Mouse (Mus musculus): Measurements from ENCODE around the gene Abhd17c. TPM values are rescaled to one million over a fixed set of nuclear protein-coding genes. Genes with fewer than 3 reads are reported as not detected.

The Abhd17c gene
- polyA plus RNA-seq, 1 experiment from 2014 or later = 36.4 TPM

DNA sequence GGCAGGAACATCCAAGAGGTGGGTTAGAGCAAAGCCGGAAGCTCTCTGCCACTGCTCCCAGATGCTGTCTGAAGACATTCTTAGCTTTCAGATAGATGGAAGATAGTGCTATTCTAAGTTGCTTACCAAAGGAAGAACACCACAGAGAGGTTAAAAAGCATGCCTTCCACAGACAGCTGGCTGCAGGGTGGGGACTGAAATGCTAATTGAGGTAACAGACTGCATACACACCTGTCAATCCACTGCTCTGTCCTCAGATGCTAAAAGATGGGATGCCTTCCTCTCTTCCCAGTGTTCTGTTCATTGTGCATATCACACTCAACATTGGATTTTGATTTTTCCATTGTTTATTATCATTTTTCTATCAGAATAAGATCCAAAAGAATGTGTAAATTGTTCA lies 53.6 kb downstream of the Abhd17c start:
- H3K4me2 ChIP-seq (ENCODE audit: low read depth, low read length) = no peak overlapping the region
- H3K27me3 ChIP-seq (ENCODE audit: insufficient read depth, low read length) = no peaks in the 10 kb centered on the region
- ATAC-seq (no peak), DNase-seq (no peak)
- no peak overlapping the region for H3K27ac ChIP-seq (ENCODE audit: low read depth)
- H3K4me1 ChIP-seq (ENCODE audit: insufficient read depth) = no peaks in the 10 kb centered on the region
- no peak for TF ChIP-seq CTCF (IDR thresholded peaks at IDR 0.05; ENCODE audit: low read depth)
- H3K36me3 ChIP-seq (replicated peaks; ENCODE audit: insufficient read depth, low read length) = no peaks in the 10 kb centered on the region
- H3K9me3 ChIP-seq (ENCODE audit: low read length) = no peaks in the 10 kb centered on the region
- 90% methylated on average over 1 of the region's 1 CpGs for WGBS (ENCODE audit: insufficient replicate concordance)
- H3K9ac ChIP-seq (replicated peaks) = no peak overlapping the region
- H3K4me3 ChIP-seq (ENCODE audit: low read depth, low read length) = no peak overlapping the region

DNA sequence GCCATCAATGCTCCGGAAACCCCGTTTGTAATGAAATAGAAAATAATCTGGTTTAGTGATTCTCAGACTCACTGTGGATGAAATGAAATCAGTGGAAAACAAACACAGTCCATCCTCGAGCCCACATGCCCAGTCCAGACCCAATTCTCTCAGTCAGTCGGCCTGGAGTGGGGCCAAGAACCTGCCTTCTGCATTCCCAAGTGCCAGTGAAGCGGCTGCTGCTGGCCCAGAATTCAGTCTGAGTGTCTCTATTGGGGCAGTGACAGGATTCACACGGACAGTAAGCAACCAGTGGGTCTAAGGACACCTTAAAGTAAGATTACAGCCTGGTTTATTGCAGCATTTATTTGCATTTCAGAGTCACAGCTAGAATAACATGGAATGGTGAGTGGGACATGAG lies 55.2 kb downstream of the Abhd17c start:
- Histone ChIP-seq H3K4me3 (ENCODE audit: low read depth, low read length) (no peak overlapping the region), H3K27me3 (ENCODE audit: insufficient read depth, low read length) (no peaks in the 10 kb centered on the region), H3K27ac (ENCODE audit: low read depth) (no peak overlapping the region), H3K9me3 (ENCODE audit: low read length) (no peaks in the 10 kb centered on the region), H3K4me2 (ENCODE audit: low read depth, low read length) (no peak overlapping the region), H3K36me3 (replicated peaks; ENCODE audit: insufficient read depth, low read length) (no peaks in the 10 kb centered on the region), H3K9ac (replicated peaks) (no peak overlapping the region), H3K4me1 (ENCODE audit: insufficient read depth) (no peaks in the 10 kb centered on the region)
- DNase-seq (no peak), ATAC-seq (no peak)
- WGBS (ENCODE audit: insufficient replicate concordance) = 60% methylated on average over 6 of the region's 6 CpGs
- no peak for TF ChIP-seq CTCF (IDR thresholded peaks at IDR 0.05; ENCODE audit: low read depth)
- TF ChIP-seq EP300 (IDR thresholded peaks at IDR 0.05; ENCODE audit: low read depth) = no peak

DNA sequence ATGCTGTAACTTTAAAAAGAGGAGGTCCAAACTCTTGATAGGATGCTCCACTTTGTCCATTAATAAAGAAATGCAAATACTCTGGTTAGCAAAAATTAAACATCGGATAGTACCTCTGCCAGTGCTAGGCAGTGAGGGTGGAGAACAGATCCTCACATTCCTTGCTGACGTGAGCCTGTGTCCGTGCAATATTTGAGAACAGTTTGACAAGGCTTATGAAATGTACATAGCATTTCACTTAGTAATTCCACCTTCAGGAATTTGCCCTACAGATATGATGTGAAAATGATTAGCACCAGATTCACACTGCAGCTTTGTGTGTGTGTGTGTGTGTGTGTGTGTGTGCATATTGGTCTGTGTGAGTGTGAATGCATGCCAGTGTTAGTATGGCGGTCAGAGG lies 60.9 kb downstream of the Abhd17c start:
- DNase-seq (no peak), ATAC-seq (no peak)
- no peak overlapping the region for H3K27ac ChIP-seq (ENCODE audit: low read depth)
- WGBS (ENCODE audit: insufficient replicate concordance) = 73% methylated on average over 4 of the region's 4 CpGs
- H3K9ac ChIP-seq (replicated peaks) = no peak overlapping the region
- H3K4me1 ChIP-seq (ENCODE audit: insufficient read depth) = no peaks in the 10 kb centered on the region
- H3K36me3 ChIP-seq (replicated peaks; ENCODE audit: insufficient read depth, low read length) = no peaks in the 10 kb centered on the region
- H3K4me3 ChIP-seq (ENCODE audit: low read depth, low read length) = no peak overlapping the region
- no peaks in the 10 kb centered on the region for H3K9me3 ChIP-seq (ENCODE audit: low read length)
- H3K4me2 ChIP-seq (ENCODE audit: low read depth, low read length) = no peak overlapping the region
- no peak for TF ChIP-seq CTCF (IDR thresholded peaks at IDR 0.05; ENCODE audit: low read depth)
- no peak for TF ChIP-seq EP300 (IDR thresholded peaks at IDR 0.05; ENCODE audit: low read depth)
- peaks cover 19% of the 10 kb centered on the region for H3K27me3 ChIP-seq (ENCODE audit: insufficient read depth, low read length)

DNA sequence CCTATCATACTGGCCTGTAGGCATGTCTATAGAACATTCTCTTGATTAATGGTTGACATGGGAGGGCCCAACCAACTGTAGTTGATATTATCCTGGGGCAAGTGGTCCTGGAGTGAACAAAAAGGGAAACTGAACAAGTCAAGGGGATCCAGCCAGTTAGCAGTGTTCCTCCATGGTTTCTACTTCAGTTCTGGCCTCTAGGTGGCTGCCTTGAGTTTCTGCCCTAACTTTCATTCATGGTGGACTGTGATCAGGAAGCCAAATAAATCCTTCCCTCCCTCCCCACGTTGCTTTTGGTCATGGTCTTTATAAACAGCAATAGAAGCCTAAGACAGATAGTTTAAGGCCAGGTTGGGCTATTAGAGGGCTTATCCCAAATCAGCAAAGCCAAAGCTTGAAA lies 61.9 kb downstream of the Abhd17c start:
- H3K4me3 ChIP-seq (ENCODE audit: low read depth, low read length) = no peak overlapping the region
- H3K36me3 ChIP-seq (replicated peaks; ENCODE audit: insufficient read depth, low read length) = no peaks in the 10 kb centered on the region
- H3K9ac ChIP-seq (replicated peaks) = no peak overlapping the region
- H3K4me1 ChIP-seq (ENCODE audit: insufficient read depth) = no peaks in the 10 kb centered on the region
- H3K27ac ChIP-seq (ENCODE audit: low read depth) = no peak overlapping the region
- DNase-seq (peak; percentile 31), ATAC-seq (no peak)
- TF ChIP-seq CTCF (IDR thresholded peaks at IDR 0.05; ENCODE audit: low read depth) = peak; percentile 73
- no peak for TF ChIP-seq EP300 (IDR thresholded peaks at IDR 0.05; ENCODE audit: low read depth)
- 3% methylated on average over 1 of the region's 1 CpGs for WGBS (ENCODE audit: insufficient replicate concordance)
- no peak overlapping the region for H3K4me2 ChIP-seq (ENCODE audit: low read depth, low read length)
- H3K9me3 ChIP-seq (ENCODE audit: low read length) = no peaks in the 10 kb centered on the region
- H3K27me3 ChIP-seq (ENCODE audit: insufficient read depth, low read length) = peaks cover 29% of the 10 kb centered on the region

DNA sequence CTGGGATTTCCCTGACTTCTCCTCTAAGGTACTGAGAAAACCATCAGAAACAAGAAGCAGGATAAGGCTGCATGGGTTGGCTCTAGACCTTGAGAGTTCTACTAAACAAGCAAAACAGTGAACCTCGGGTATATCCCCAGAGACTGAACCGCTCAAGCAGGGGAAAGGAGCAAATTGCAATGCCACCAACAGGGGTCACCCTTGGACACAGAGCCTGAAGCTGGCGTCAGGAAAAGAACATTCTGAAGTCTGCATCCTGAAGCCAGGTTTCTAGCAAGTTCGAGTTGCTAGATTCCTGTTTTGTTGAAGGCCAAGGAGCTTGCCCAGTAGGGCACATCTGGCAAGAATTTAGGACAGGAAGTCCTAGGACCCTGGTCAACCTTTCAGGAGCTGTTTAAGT lies 62.7 kb downstream of the Abhd17c start:
- H3K27ac ChIP-seq (ENCODE audit: low read depth) = no peak overlapping the region
- 0 out of 2 replicates have a peak, but pooled peaks have one; percentile 41 for ATAC-seq
- no peak overlapping the region for H3K4me2 ChIP-seq (ENCODE audit: low read depth, low read length)
- DNase-seq = peak; percentile 79
- no peaks in the 10 kb centered on the region for H3K4me1 ChIP-seq (ENCODE audit: insufficient read depth)
- no peaks in the 10 kb centered on the region for H3K9me3 ChIP-seq (ENCODE audit: low read length)
- 5% methylated on average over 4 of the region's 4 CpGs for WGBS (ENCODE audit: insufficient replicate concordance)
- no peaks in the 10 kb centered on the region for H3K36me3 ChIP-seq (replicated peaks; ENCODE audit: insufficient read depth, low read length)
- H3K27me3 ChIP-seq (ENCODE audit: insufficient read depth, low read length) = peaks cover 34% of the 10 kb centered on the region
- no peak overlapping the region for H3K9ac ChIP-seq (replicated peaks)
- no peak overlapping the region for H3K4me3 ChIP-seq (ENCODE audit: low read depth, low read length)
- TF ChIP-seq CTCF (IDR thresholded peaks at IDR 0.05; ENCODE audit: low read depth) (peak; percentile 87), EP300 (IDR thresholded peaks at IDR 0.05; ENCODE audit: low read depth) (no peak)

DNA sequence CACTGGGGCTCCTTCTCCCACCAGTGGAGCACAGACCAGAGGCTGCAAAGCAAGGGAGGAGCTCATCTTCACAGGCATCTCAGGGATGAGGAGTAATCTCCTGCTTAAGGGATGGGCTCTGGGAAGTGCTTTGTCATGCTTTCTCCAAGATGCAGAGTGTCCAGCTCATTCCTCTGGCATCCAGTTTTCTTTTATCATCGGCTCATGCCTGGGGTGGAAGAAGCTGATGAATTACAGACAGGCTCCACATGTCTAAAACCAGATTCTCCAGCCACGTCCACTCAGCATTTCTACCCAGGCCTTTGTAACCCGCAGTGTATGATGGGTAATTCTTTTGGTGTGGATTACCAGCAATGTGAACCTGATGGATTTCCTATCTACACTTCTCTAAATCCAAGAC lies 63.5 kb downstream of the Abhd17c start:
- 63% methylated on average over 3 of the region's 3 CpGs for WGBS (ENCODE audit: insufficient replicate concordance)
- TF ChIP-seq EP300 (IDR thresholded peaks at IDR 0.05; ENCODE audit: low read depth) (no peak), CTCF (IDR thresholded peaks at IDR 0.05; ENCODE audit: low read depth) (no peak)
- Histone ChIP-seq H3K27me3 (ENCODE audit: insufficient read depth, low read length) (peaks cover 34% of the 10 kb centered on the region), H3K36me3 (replicated peaks; ENCODE audit: insufficient read depth, low read length) (no peaks in the 10 kb centered on the region), H3K4me1 (ENCODE audit: insufficient read depth) (no peaks in the 10 kb centered on the region), H3K27ac (ENCODE audit: low read depth) (no peak overlapping the region), H3K4me3 (ENCODE audit: low read depth, low read length) (no peak overlapping the region), H3K9me3 (ENCODE audit: low read length) (no peaks in the 10 kb centered on the region), H3K9ac (replicated peaks) (no peak overlapping the region), H3K4me2 (ENCODE audit: low read depth, low read length) (no peak overlapping the region)
- ATAC-seq (no peak), DNase-seq (no peak)

Measured in liver, postnatal 0 days (tissue).